Mouse (Mus musculus): Measurements from ENCODE around the gene Flnc. TPM values are rescaled to one million over a fixed set of nuclear protein-coding genes. Genes with fewer than 3 reads are reported as not detected.

Flnc gene
- polyA plus RNA-seq, 1 experiment from 2014 or later = 10.1 TPM

GRCm38 (mm10) chr6:29436461-29436934, 3.4 kb downstream of the Flnc start:
- Histone ChIP-seq H3K4me3 (ENCODE audit: low read depth, low read length) (peak overlapping the region; percentile 63), H3K9me3 (ENCODE audit: low read depth, low read length) (no peaks in the 10 kb centered on the region), H3K4me2 (peak overlapping the region; percentile 88), H3K36me3 (ENCODE audit: insufficient read depth) (peaks cover 32% of the 10 kb centered on the region; the same call in 1 of the 2 replicates), H3K27ac (ENCODE audit: low read depth) (peak overlapping the region; percentile 93; the same call in 1 of the 2 replicates), H3K9ac (peak overlapping the region; percentile 16), H3K4me1 (ENCODE audit: insufficient read depth) (peaks cover 4% of the 10 kb centered on the region; the same call in 1 of the 2 replicates), H3K27me3 (ENCODE audit: insufficient read depth, low read length) (peaks cover 20% of the 10 kb centered on the region)
- 9% methylated on average over 11 of the region's 11 CpGs for WGBS
- ATAC-seq (ENCODE audit: insufficient read depth) = peak; percentile 20
- peak; percentile 64 for DNase-seq
- TF ChIP-seq CTCF (IDR thresholded peaks at IDR 0.05; ENCODE audit: low read depth) = no peak

GRCm38 (mm10) chr6:29439251-29439650, 6.2 kb downstream of the Flnc start:
- no peak for TF ChIP-seq CTCF (IDR thresholded peaks at IDR 0.05; ENCODE audit: low read depth)
- no peak overlapping the region for H3K4me3 ChIP-seq (ENCODE audit: low read depth, low read length)
- no peak for DNase-seq
- H3K4me2 ChIP-seq = no peak overlapping the region
- H3K9ac ChIP-seq = no peak overlapping the region
- 66% methylated on average over 4 of the region's 4 CpGs for WGBS
- H3K9me3 ChIP-seq (ENCODE audit: low read depth, low read length) = no peaks in the 10 kb centered on the region
- H3K27me3 ChIP-seq (ENCODE audit: insufficient read depth, low read length) = no peaks in the 10 kb centered on the region
- H3K36me3 ChIP-seq (ENCODE audit: insufficient read depth) = peaks cover 58% of the 10 kb centered on the region; the same call in 1 of the 2 replicates
- peaks cover 4% of the 10 kb centered on the region; the same call in 1 of the 2 replicates for H3K4me1 ChIP-seq (ENCODE audit: insufficient read depth)
- no peak for ATAC-seq (ENCODE audit: insufficient read depth)
- H3K27ac ChIP-seq (ENCODE audit: low read depth) = no peak overlapping the region

- Histone ChIP-seq H3K9ac (no peak overlapping the region), H3K4me1 (ENCODE audit: insufficient read depth) (peaks cover 4% of the 10 kb centered on the region; the same call in 1 of the 2 replicates), H3K4me3 (ENCODE audit: low read depth, low read length) (no peak overlapping the region), H3K36me3 (ENCODE audit: insufficient read depth) (peaks cover 63% of the 10 kb centered on the region; the same call in 1 of the 2 replicates), H3K27ac (ENCODE audit: low read depth) (no peak overlapping the region), H3K4me2 (no peak overlapping the region), H3K27me3 (ENCODE audit: insufficient read depth, low read length) (no peaks in the 10 kb centered on the region), H3K9me3 (ENCODE audit: low read depth, low read length) (no peaks in the 10 kb centered on the region)
- 84% methylated on average over 6 of the region's 6 CpGs for WGBS
- ATAC-seq (ENCODE audit: insufficient read depth) (no peak), DNase-seq (no peak)
- TF ChIP-seq CTCF (IDR thresholded peaks at IDR 0.05; ENCODE audit: low read depth) = no peak
These were observed 6.7 kb downstream of the Flnc start for GRCm38 (mm10) chr6:29439789-29440188.

GRCm38 (mm10) chr6:29444773-29445172, 11.7 kb downstream of the Flnc start:
- peak; percentile 74 for TF ChIP-seq CTCF (IDR thresholded peaks at IDR 0.05; ENCODE audit: low read depth)
- peak; percentile 63 for DNase-seq
- Histone ChIP-seq H3K4me3 (ENCODE audit: low read depth, low read length) (no peak overlapping the region), H3K27me3 (ENCODE audit: insufficient read depth, low read length) (no peaks in the 10 kb centered on the region), H3K4me2 (no peak overlapping the region), H3K4me1 (ENCODE audit: insufficient read depth) (no peaks in the 10 kb centered on the region), H3K9ac (no peak overlapping the region), H3K36me3 (ENCODE audit: insufficient read depth) (peaks cover 81% of the 10 kb centered on the region; the same call in 1 of the 2 replicates), H3K27ac (ENCODE audit: low read depth) (no peak overlapping the region), H3K9me3 (ENCODE audit: low read depth, low read length) (no peaks in the 10 kb centered on the region)
- 65% methylated on average over 11 of the region's 11 CpGs for WGBS
- no peak for ATAC-seq (ENCODE audit: insufficient read depth)

- no peak overlapping the region for H3K9ac ChIP-seq
- no peak for TF ChIP-seq CTCF (IDR thresholded peaks at IDR 0.05; ENCODE audit: low read depth)
- no peak for ATAC-seq (ENCODE audit: insufficient read depth)
- H3K4me3 ChIP-seq (ENCODE audit: low read depth, low read length) = no peak overlapping the region
- H3K4me1 ChIP-seq (ENCODE audit: insufficient read depth) = no peaks in the 10 kb centered on the region
- H3K4me2 ChIP-seq = no peak overlapping the region
- H3K27me3 ChIP-seq (ENCODE audit: insufficient read depth, low read length) = no peaks in the 10 kb centered on the region
- no peak overlapping the region for H3K27ac ChIP-seq (ENCODE audit: low read depth)
- peak; percentile 41 for DNase-seq
- WGBS = 94% methylated on average over 7 of the region's 7 CpGs
- no peaks in the 10 kb centered on the region for H3K9me3 ChIP-seq (ENCODE audit: low read depth, low read length)
- peaks cover 78% of the 10 kb centered on the region; the same call in 1 of the 2 replicates for H3K36me3 ChIP-seq (ENCODE audit: insufficient read depth)
These were observed 12.3 kb downstream of the Flnc start for GRCm38 (mm10) chr6:29445354-29445753.

GRCm38 (mm10) chr6:29449858-29450257, 16.8 kb downstream of the Flnc start:
- H3K4me1 ChIP-seq (ENCODE audit: insufficient read depth) = no peaks in the 10 kb centered on the region
- H3K4me3 ChIP-seq (ENCODE audit: low read depth, low read length) = no peak overlapping the region
- ATAC-seq (ENCODE audit: insufficient read depth) = no peak
- TF ChIP-seq CTCF (IDR thresholded peaks at IDR 0.05; ENCODE audit: low read depth) = no peak
- H3K4me2 ChIP-seq = no peak overlapping the region
- no peaks in the 10 kb centered on the region for H3K9me3 ChIP-seq (ENCODE audit: low read depth, low read length)
- no peak for DNase-seq
- 19% methylated on average over 4 of the region's 4 CpGs for WGBS
- no peaks in the 10 kb centered on the region for H3K27me3 ChIP-seq (ENCODE audit: insufficient read depth, low read length)
- peaks cover 80% of the 10 kb centered on the region for H3K36me3 ChIP-seq (ENCODE audit: insufficient read depth)
- no peak overlapping the region for H3K27ac ChIP-seq (ENCODE audit: low read depth)
- no peak overlapping the region for H3K9ac ChIP-seq

GRCm38 (mm10) chr6:29450667-29451066, 17.6 kb downstream of the Flnc start:
- Histone ChIP-seq H3K27me3 (ENCODE audit: insufficient read depth, low read length) (no peaks in the 10 kb centered on the region), H3K4me1 (ENCODE audit: insufficient read depth) (no peaks in the 10 kb centered on the region), H3K9me3 (ENCODE audit: low read depth, low read length) (no peaks in the 10 kb centered on the region), H3K4me3 (ENCODE audit: low read depth, low read length) (no peak overlapping the region), H3K36me3 (ENCODE audit: insufficient read depth) (peaks cover 80% of the 10 kb centered on the region), H3K4me2 (no peak overlapping the region), H3K27ac (ENCODE audit: low read depth) (no peak overlapping the region), H3K9ac (no peak overlapping the region)
- ATAC-seq (ENCODE audit: insufficient read depth) (no peak), DNase-seq (no peak)
- 93% methylated on average over 6 of the region's 6 CpGs for WGBS
- no peak for TF ChIP-seq CTCF (IDR thresholded peaks at IDR 0.05; ENCODE audit: low read depth)

Data from lung, embryonic 14.5 days (tissue).